Mouse (Mus musculus) liver, embryonic 14.5 days (tissue): ENCODE measurements around the gene 5430419D17Rik.

Experiments
- CTCF ChIP-seq: IDR thresholded peaks from 2 replicates; pipeline ENCODE4 v1.5.1; 2016; ENCODE audit warnings: antibody characterized with exemption, low read depth, control low read depth
- EP300 ChIP-seq: IDR thresholded peaks from 2 replicates; pipeline ENCODE4 v1.6.1; 2016; ENCODE audit warnings: antibody characterized with exemption, low read depth

DNA sequence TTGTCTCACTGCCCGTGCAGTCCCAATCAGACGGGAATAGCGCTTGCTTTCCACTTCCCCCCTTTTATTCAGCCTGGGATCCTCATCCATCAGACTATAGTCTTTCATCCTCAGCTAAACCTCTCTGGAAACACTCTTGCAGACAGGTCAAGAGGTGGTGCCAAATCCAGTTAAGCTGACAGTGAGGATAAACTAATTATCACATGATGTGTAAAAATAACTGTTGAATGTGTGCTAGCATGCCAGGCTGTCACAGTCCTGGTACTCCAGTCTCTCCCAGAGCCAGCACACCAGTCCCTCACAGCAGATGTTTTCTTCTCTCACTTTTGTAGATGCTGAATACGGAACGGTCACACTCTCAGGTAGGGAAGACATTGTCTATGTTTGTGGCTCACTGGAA, 48.9 kb downstream of the 5430419D17Rik start:
- no peak for TF ChIP-seq CTCF
- TF ChIP-seq EP300 = no peak
